Mouse (Mus musculus): ENCODE data around the gene Sh3rf1.

GRCm38 (mm10) chr8:61397755-61398154 lies 174.1 kb downstream of the Sh3rf1 start:
- no peak for TF ChIP-seq CTCF (conservative IDR thresholded peaks at IDR 0.05; ENCODE audit: low read length)
- no peak for TF ChIP-seq POU5F1 (IDR thresholded peaks at IDR 0.05; ENCODE audit: borderline replicate concordance, low read length)
- TF ChIP-seq NANOG (IDR thresholded peaks at IDR 0.05; ENCODE audit: borderline replicate concordance, low read length) = no peak

All from E14TG2a.4 (cell line).